In genomic region chr15:86875721-86876309, GRCm38 (mm10) we compare ENCODE assay signal across 10 mouse cellular contexts.
DNase-seq lines count a peak whose midpoint lies in the region; ATAC-seq and TF ChIP-seq lines count a peak whose summit lies in the region.
"Had no signal": no experiment of that assay in that cellular context is flagged by ENCODE, and none has a peak within 500 bp of the region (broad histone marks: within the 10 kb centered on the region; RNA-seq: fewer than 3 reads in every experiment).

No protein-coding gene starts in this region.

- DNase-seq in midbrain, embryonic 10.5 days (ENCODE audit: low spot score): peak; percentile 74
- no peak for DNase-seq in midbrain, postnatal 0 days (ENCODE audit: low spot score)
- peak; percentile 68 for DNase-seq in forebrain, embryonic 11.5 days (ENCODE audit: low spot score)
- no peak for DNase-seq in limb, embryonic 14.5 days (ENCODE audit: low spot score)
- no peak for DNase-seq in spleen, postnatal 10 days (ENCODE audit: low spot score in 2 of 2)
- no peak for DNase-seq in spleen, adult 12 weeks (ENCODE audit: low spot score)
- DNase-seq in cerebellum, adult 8-10 months: no peak
- DNase-seq: kidney, postnatal 36 days; liver, embryonic 13.5 days had no signal

- TF ChIP-seq CTCF in midbrain, postnatal 0 days (IDR thresholded peaks at IDR 0.05): no peak

- peak overlapping the region; percentile 82 for H3K27ac ChIP-seq in midbrain, embryonic 10.5 days (replicated peaks)
- no peak overlapping the region for H3K27ac ChIP-seq in midbrain, postnatal 0 days (ENCODE audit: low read depth, low read length)
- H3K27ac ChIP-seq in forebrain, embryonic 11.5 days (ENCODE audit: low read depth, low read length): no peak overlapping the region
- no peak overlapping the region for H3K27ac ChIP-seq in limb, embryonic 14.5 days (replicated peaks; ENCODE audit: low read depth, low read length)
- H3K27ac ChIP-seq: liver, embryonic 13.5 days had no signal

- H3K4me1 ChIP-seq in midbrain, embryonic 10.5 days: peaks cover 24% of the 10 kb centered on the region
- no peaks in the 10 kb centered on the region for H3K4me1 ChIP-seq in midbrain, postnatal 0 days (ENCODE audit: insufficient read depth, low read length)
- H3K4me1 ChIP-seq in forebrain, embryonic 11.5 days (replicated peaks; ENCODE audit: control insufficient read depth, insufficient read depth, low read length): peaks cover 12% of the 10 kb centered on the region; the same call in 1 of the 2 replicates
- 0 out of 2 replicates have a peak, but pooled peaks cover 3% of the 10 kb centered on the region for H3K4me1 ChIP-seq in limb, embryonic 14.5 days (ENCODE audit: control insufficient read depth, insufficient read depth, low read length)
- H3K4me1 ChIP-seq: liver, embryonic 13.5 days had no signal

- TF ChIP-seq POLR2A in limb, embryonic 14.5 days (IDR thresholded peaks at IDR 0.05; ENCODE audit: borderline replicate concordance, extremely low read depth, insufficient read depth, insufficient read length): no peak

- H3K4me2 ChIP-seq in midbrain, postnatal 0 days (ENCODE audit: low read depth, low read length, poor library complexity, severe bottlenecking): no peak overlapping the region
- H3K4me2 ChIP-seq in forebrain, embryonic 11.5 days (ENCODE audit: low read depth, low read length, severe bottlenecking): peak overlapping the region; percentile 24; the same call in 1 of the 2 replicates
- H3K4me2 ChIP-seq in limb, embryonic 14.5 days (replicated peaks; ENCODE audit: low read depth, low read length, severe bottlenecking): 0 out of 2 replicates have a peak overlapping the region, but pooled peaks have one; percentile 15
- H3K4me2 ChIP-seq: liver, embryonic 13.5 days had no signal

- ATAC-seq in midbrain, postnatal 0 days (ENCODE audit: low FRiP score): no peak
- no peak for ATAC-seq in forebrain, embryonic 11.5 days (replicated peaks; ENCODE audit: low FRiP score)
- no peak for ATAC-seq in limb, embryonic 14.5 days (ENCODE audit: low FRiP score, low read depth)

- H3K27me3 ChIP-seq in midbrain, embryonic 10.5 days (ENCODE audit: low read depth, poor library complexity, severe bottlenecking): no peaks in the 10 kb centered on the region
- no peaks in the 10 kb centered on the region for H3K27me3 ChIP-seq in midbrain, postnatal 0 days (ENCODE audit: insufficient read depth, low read length)
- no peaks in the 10 kb centered on the region for H3K27me3 ChIP-seq in forebrain, embryonic 11.5 days (ENCODE audit: control insufficient read depth, insufficient read depth, low read length)
- no peaks in the 10 kb centered on the region for H3K27me3 ChIP-seq in limb, embryonic 14.5 days (ENCODE audit: control insufficient read depth, insufficient read depth, low read length)
- H3K27me3 ChIP-seq: liver, embryonic 13.5 days had no signal

- no peaks in the 10 kb centered on the region for H3K36me3 ChIP-seq in midbrain, embryonic 10.5 days
- no peaks in the 10 kb centered on the region for H3K36me3 ChIP-seq in midbrain, postnatal 0 days (ENCODE audit: insufficient read depth, low read length)
- H3K36me3 ChIP-seq in forebrain, embryonic 11.5 days (ENCODE audit: control insufficient read depth, insufficient read depth, low read length): no peaks in the 10 kb centered on the region
- H3K36me3 ChIP-seq in limb, embryonic 14.5 days (ENCODE audit: control insufficient read depth, insufficient read depth, low read length): no peaks in the 10 kb centered on the region
- H3K36me3 ChIP-seq: G1E; liver, embryonic 13.5 days had no signal

- WGBS in midbrain, embryonic 10.5 days: 4% methylated on average over 7 of the region's 7 CpGs
- WGBS in midbrain, postnatal 0 days: 7% methylated on average over 7 of the region's 7 CpGs
- WGBS in forebrain, embryonic 11.5 days: 6% methylated on average over 7 of the region's 7 CpGs
- 14% methylated on average over 7 of the region's 7 CpGs for WGBS in limb, embryonic 14.5 days

- H3K9me3 ChIP-seq in midbrain, embryonic 10.5 days (replicated peaks): no peaks in the 10 kb centered on the region
- no peaks in the 10 kb centered on the region for H3K9me3 ChIP-seq in midbrain, postnatal 0 days (ENCODE audit: low read length)
- H3K9me3 ChIP-seq in forebrain, embryonic 11.5 days (ENCODE audit: control insufficient read depth, low read length): no peaks in the 10 kb centered on the region
- H3K9me3 ChIP-seq in limb, embryonic 14.5 days (ENCODE audit: control insufficient read depth, low read length): no peaks in the 10 kb centered on the region
- H3K9me3 ChIP-seq: liver, embryonic 13.5 days had no signal

- H3K4me3 ChIP-seq in midbrain, embryonic 10.5 days: peak overlapping the region; percentile 44
- no peak overlapping the region for H3K4me3 ChIP-seq in midbrain, postnatal 0 days (ENCODE audit: low read depth, low read length)
- H3K4me3 ChIP-seq in forebrain, embryonic 11.5 days (ENCODE audit: low read depth, low read length): no peak overlapping the region
- H3K4me3 ChIP-seq in limb, embryonic 14.5 days (replicated peaks; ENCODE audit: low read length): no peak overlapping the region
- H3K4me3 ChIP-seq: liver, embryonic 13.5 days had no signal

- no peak overlapping the region for H3K9ac ChIP-seq in midbrain, postnatal 0 days (replicated peaks; ENCODE audit: low read length, poor library complexity, severe bottlenecking)
- no peak overlapping the region; the same call in 1 of the 2 replicates for H3K9ac ChIP-seq in forebrain, embryonic 11.5 days (ENCODE audit: low read length)
- 0 out of 2 replicates have a peak overlapping the region, but pooled peaks have one; percentile 7 for H3K9ac ChIP-seq in limb, embryonic 14.5 days (ENCODE audit: low read depth, low read length, severe bottlenecking)
- H3K9ac ChIP-seq: liver, embryonic 13.5 days had no signal

Comparison
In these comparisons a context has a peak if more than half of its experiments do, and no peak if none do; other contexts are left out.
1. DNase-seq: peak in midbrain, embryonic 10.5 days (single experiment) and forebrain, embryonic 11.5 days (single experiment); none in midbrain, postnatal 0 days (single experiment), limb, embryonic 14.5 days (single experiment), spleen, postnatal 10 days (0 of 2), spleen, adult 12 weeks (single experiment) and cerebellum, adult 8-10 months (single experiment).